Mouse (Mus musculus) spleen, postnatal 10 days (tissue): ENCODE measurements at regions not wholly inside any gene's neighbourhood (a gene's known extent, or its start where the extent isn't known, plus 50 kb on each side); places are given as distances from the start of the nearest gene placed in this dataset.
"Not testable (repeated sequence)": the region's sequence is repeated elsewhere in the genome, so short reads cannot be mapped to it uniquely, and the experiment has no call there.

Source experiments
- DNase-seq, 2 experiments: peaks; one replicate each; pipeline ENCODE4 v3.0.0; 2021 to 2022; ENCODE audit warnings: low spot score in 2 of 2

DNA sequence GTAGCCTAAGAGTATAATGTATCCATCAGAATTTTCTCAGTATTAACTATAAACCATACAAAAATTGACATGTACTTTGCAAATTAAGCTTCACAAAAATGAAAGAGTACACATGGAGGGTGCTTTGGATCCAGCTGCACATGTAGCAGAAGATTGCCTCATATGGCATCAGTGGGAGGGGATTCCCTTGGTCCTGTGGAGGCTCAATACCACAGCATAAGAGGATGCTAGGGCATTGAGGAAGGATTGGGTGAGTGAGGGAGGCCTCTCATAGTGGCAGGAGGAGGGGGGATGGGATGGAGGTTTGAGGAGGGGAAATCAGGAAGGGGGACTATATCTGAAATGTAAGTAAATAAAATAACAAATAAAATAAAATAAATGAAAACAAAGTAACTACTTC, 301.7 kb upstream of the Cntn5 start:
- DNase-seq, result no peak

DNA sequence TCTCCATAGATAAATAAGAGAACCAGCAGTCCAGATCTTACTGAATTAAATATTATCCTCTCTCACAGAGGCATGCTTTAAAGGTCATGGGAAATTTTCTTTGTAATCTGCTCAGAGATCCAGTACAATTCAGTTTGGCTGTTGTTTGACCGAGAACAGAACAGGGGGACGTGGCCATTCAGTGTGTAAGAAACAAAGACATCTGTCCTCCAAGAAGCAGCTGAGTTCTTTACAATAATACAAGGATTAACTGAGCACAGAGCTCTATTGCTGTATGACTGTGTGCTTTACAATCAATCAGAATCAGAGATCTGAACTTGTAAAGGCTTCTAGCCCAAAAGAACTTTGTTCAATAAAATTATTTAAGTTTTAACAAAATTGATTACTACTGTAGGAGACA, 287.6 kb upstream of the Cntn5 start:
- no peak for DNase-seq

DNA sequence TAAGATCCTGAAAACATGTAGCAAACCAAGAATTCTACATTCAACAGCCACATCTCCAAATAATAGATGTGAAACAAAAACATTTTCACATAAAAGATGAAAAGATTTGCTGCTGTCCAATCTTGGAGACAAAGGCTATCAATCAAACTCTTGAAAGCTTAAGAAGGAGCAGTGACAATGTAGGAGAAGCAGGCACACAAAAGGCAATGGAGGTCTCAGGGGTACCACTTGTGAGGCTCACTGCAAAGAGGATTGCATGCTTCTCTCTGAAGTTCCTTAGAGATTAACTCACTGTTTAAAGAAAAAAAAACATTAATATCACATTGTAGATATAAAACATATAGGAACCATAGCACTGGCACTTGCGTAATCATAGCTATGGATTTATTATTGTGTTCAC, 241.2 kb upstream of the Cntn5 start:
- DNase-seq, result no peak

DNA sequence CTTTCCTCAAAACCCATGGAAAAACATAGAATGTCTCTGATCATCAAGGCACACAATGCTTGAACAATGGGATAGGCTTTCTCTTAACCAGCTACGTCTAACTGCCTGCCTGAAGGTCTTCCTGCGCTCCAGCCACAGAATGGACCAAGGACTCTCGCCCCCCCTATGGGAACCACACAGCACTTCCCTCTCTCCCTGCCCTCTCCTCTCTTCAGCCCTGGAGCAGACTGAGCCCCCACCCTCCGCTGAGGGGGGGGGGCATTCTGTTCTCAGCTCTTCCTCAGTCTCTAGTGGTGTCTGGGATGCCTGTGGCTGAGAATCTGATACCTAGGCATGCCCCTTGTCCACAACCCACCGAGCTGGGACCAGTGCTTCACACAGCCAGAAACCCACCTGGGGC, 222.3 kb upstream of the Cntn5 start:
- DNase-seq, result no peak

DNA sequence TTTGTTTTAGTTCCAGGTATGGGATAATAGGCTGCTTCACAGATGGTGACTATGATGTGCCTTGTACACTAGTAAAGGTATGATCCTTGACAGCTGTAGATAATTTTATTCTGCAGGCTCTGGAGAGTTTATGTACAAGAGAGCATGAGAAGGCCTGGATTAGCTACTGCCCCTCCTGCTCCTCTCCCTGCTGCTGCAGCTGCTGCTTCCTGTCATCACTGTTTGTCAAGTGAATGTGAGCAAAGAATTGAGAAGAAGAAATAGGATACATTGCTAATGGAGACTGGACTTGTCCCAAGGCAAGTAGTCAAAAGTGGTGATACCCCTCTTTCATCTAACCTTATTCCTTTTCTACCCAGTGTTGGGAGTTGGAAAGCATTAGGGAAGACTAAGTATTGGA, 214.6 kb upstream of the Cntn5 start:
- no peak for DNase-seq

DNA sequence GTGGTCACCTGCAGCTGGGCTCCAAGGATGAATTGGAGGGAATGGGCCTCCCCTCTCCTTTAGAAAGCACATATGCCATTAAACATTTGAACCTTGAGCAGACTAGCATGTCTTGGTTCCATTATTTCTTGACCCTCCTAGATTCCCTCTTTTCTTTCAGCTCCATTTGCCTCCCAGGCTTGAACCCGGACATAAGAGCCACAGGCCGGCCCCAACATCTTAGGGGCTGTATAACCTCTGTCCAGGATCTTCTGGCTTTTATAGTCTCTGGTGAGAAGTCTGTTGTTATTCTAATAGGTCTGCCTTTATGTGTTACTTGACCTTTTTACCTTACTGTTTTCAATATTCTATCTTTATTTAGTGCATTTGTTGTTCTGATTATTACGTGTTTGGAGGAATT, 203.3 kb upstream of the Cntn5 start:
- not testable (repeated sequence) for DNase-seq

DNA sequence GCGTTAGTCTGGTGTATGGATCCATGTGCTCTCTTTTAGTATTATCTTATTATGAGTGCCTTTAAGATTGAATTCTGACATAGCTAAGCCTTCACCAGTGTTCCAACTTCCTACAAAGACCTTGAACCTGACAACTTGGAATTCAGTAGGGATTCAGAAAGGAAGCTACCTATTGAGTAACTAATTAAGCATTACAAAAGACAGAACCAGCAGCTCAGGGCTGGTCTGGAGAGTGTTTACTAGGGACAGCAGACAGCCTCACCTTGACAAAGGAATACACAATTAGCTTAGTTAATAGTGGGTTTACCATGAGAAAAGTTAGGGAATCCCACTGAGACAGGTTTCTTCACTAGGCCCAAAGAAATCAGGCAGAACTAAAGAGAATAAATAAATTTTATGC, 202.6 kb upstream of the Cntn5 start:
- DNase-seq, result not testable (repeated sequence)

DNA sequence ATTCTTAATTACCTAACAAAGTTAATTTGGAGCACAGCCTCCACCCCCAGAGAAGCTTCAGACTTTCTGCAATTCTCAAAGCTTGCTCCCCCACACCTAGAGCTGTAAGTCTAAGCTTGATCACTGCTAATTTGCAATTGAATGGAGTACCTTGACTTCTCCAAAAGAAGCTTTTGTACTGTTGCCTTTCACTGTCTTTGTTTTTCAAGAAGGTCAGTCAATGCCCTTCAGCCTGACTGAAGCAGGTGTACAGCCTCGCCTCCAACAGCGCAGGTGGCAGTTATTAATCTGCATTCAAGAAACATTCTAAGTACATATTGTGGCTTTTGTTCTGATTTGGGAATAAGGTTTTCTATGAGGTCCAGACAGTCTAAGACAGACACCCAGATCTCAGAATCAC, 201.7 kb upstream of the Cntn5 start:
- DNase-seq, result no peak

DNA sequence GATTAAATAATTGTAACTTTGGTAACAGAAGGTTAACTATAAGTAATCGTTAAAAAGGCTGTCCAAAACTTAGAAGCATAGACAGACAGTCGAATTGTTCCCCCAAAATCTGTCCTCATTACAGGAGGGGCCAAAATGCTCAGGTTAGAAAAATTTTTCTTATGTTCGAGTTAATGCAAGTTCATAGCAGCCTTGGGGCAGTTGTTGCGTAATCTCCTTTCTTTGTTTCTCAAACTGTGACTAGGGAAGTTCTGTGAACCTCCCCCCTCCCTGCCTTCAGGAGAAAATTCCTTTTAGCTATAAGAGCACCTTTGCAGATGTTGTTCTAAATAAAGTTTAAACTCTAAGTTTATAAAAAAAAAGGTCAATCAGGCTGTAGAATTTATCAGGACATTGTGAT, 198.9 kb upstream of the Cntn5 start:
- DNase-seq, result no peak

DNA sequence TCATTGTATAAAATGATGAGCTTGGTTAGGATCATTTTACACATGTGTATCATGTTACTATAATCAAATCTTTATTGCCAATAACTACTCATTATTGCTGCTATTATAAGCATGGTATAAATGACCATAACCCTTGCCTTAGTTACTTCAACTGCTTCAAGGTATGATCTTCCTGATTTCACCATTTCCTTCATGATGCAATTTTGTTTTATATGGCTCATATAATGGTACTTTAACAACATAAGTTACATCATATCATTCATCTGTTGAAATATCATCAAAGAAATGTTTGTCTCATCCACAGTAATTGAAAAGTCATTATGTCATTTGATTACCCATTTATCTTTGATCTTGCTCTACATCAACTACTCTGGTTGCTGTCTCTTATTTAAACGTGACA, 188.3 kb upstream of the Cntn5 start:
- DNase-seq, result no peak

DNA sequence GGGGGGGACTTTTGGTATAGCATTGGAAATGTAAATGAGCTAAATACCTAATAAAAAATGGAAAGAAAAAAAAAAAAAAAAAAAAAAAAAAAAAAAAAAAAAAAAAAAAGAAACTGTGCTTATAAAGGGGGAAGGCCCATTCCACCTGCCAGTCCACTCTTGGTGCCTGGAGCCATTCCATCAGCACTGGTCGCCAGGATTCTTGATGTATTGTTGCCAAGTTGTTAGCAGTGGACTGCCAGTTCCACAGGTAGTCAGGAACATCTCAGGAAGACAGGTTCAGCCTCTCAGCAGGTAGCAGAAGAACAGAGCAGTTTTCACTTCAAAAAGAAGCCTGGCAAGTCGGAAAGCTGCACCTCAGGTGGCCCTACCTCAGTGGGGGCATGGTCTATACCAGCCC, 162.6 kb upstream of the Cntn5 start:
- DNase-seq, result not testable (repeated sequence)

DNA sequence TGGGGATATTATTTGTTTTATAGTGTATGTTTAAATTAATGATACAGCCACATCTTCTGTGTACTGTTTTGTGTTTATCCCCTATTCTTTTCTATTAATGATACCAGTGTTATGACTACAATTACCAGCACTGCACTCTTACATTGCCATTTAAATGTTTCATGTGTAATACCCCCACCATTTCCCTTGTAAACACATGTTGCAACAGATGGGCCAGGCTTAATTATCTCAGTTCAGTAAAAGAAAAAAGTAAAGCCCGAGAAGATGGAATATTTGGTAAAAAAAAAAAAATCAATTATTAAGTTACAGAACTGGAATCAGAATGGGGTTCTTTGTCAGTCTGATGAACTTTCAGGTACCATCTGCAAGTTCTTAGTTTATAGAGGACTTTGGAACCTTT, 158.3 kb upstream of the Cntn5 start:
- no peak for DNase-seq
